9 mouse cellular contexts compared by ENCODE assay signal in genomic region chr13:41220304-41220834, GRCm38 (mm10). TPM values are rescaled to one million over a fixed set of nuclear protein-coding genes. Genes with fewer than 3 reads are reported as not detected.
A peak's percentile ranks its signal among the peaks of the same experiment; 100 is the strongest.
DNase-seq lines count a peak whose midpoint lies in the region; ATAC-seq and TF ChIP-seq lines count a peak whose summit lies in the region.
"Had no signal": no experiment of that assay in that cellular context is flagged by ENCODE, and none has a peak within 500 bp of the region (broad histone marks: within the 10 kb centered on the region; RNA-seq: fewer than 3 reads in every experiment).

Gene Elovl2 (minus strand): TSS chr13:41220405.

- peak; percentile 92 for ATAC-seq in forebrain, embryonic 16.5 days

- H3K27me3 ChIP-seq in forebrain, embryonic 16.5 days (replicated peaks; ENCODE audit: control insufficient read depth, insufficient read depth, low read length), result no peaks in the 10 kb centered on the region

- H3K27ac ChIP-seq in forebrain, embryonic 16.5 days (ENCODE audit: low read length), result peak within 1 kb of the TSS; percentile 56
- H3K27ac ChIP-seq in olfactory bulb, adult 2 months (ENCODE audit: insufficient read depth, low read depth, low read length), result no peak within 1 kb of the TSS

- H3K4me1 ChIP-seq in forebrain, embryonic 16.5 days (replicated peaks; ENCODE audit: control insufficient read depth, insufficient read depth, low read length), result peaks cover 8% of the 10 kb centered on the region
- no peaks in the 10 kb centered on the region for H3K4me1 ChIP-seq in lung, adult 2 months (ENCODE audit: control insufficient read depth, insufficient read depth, low read length)
- peaks cover 4% of the 10 kb centered on the region; the same call in 1 of the 2 replicates for H3K4me1 ChIP-seq in olfactory bulb, adult 2 months (ENCODE audit: control insufficient read depth, insufficient read depth, low read length)

- under 1% methylated on average over 61 of the region's 77 CpGs for WGBS in forebrain, embryonic 16.5 days
- WGBS in lung, adult 2 months, result 3% methylated on average over 62 of the region's 77 CpGs
- WGBS in olfactory bulb, adult 2 months, result 2% methylated on average over 76 of the region's 77 CpGs

- intact Hi-C loops in heart, postnatal 14 days (cut with DNase I), result no loop called here

- peak within 1 kb of the TSS; percentile 76 for H3K9ac ChIP-seq in forebrain, embryonic 16.5 days (replicated peaks; ENCODE audit: low read depth, low read length)

- peak within 1 kb of the TSS; percentile 56 for H3K4me2 ChIP-seq in forebrain, embryonic 16.5 days (ENCODE audit: low read length)

- no peak for TF ChIP-seq POLR2A in lung, adult 2 months (IDR thresholded peaks at IDR 0.05; ENCODE audit: borderline replicate concordance, extremely low read depth, low read depth, low read length)
- TF ChIP-seq POLR2A in olfactory bulb, adult 2 months (IDR thresholded peaks at IDR 0.05; ENCODE audit: insufficient read depth, low read depth, low read length), result 0 out of 2 replicates have a peak, but pooled peaks have one; percentile 17

- peaks cover 5% of the 10 kb centered on the region for H3K9me3 ChIP-seq in forebrain, embryonic 16.5 days (ENCODE audit: control insufficient read depth, low read length)

- DNase-seq in CD8-positive naive resting alpha-beta T cell, adult 2 months (ENCODE audit: low read depth in 2 of 2, low spot score in 2 of 2), result peak; percentile 32
- DNase-seq in c-Kit-positive CD71-positive TER-119-negative erythroid progenitor cells, embryonic 14.5 days (ENCODE audit: low read depth), result peak; percentile 22
- DNase-seq in heart, postnatal 14 days, result peak; percentile 80 to 86
- peak; percentile 87 to 92 for DNase-seq in kidney, postnatal 4 days
- DNase-seq in lung, adult 2 months, result peak; percentile 48
- DNase-seq in thymus, adult 18-20 months, result peak; percentile 42 to 53

- no peak for TF ChIP-seq CTCF in lung, adult 2 months (IDR thresholded peaks at IDR 0.05; ENCODE audit: insufficient read depth, low read length)
- peak; percentile 90 for TF ChIP-seq CTCF in olfactory bulb, adult 2 months (IDR thresholded peaks at IDR 0.05; ENCODE audit: insufficient read depth, low read depth, low read length)

- H3K36me3 ChIP-seq in forebrain, embryonic 16.5 days (ENCODE audit: control insufficient read depth, insufficient read depth), result no peaks in the 10 kb centered on the region

- peak within 1 kb of the TSS; percentile 78 for H3K4me3 ChIP-seq in forebrain, embryonic 16.5 days (replicated peaks; ENCODE audit: low read length)
- peak within 1 kb of the TSS; percentile 36 for H3K4me3 ChIP-seq in lung, adult 2 months (replicated peaks; ENCODE audit: extremely low read depth, low read depth, low read length)
- peak within 1 kb of the TSS; percentile 87 for H3K4me3 ChIP-seq in olfactory bulb, adult 2 months (ENCODE audit: insufficient read depth, low read depth, low read length)

RNA-seq across cellular contexts. Expression of gene Elovl2, which starts in this region (rescaled TPM):
- 51.4 and 58.3 TPM in 2 replicates for polyA plus RNA-seq in forebrain, embryonic 16.5 days (2015; fragmentation: Nextera tagmentation; extraction: Ambion mirVana)
- total RNA-seq in heart, postnatal 14 days (2021), result under 1 TPM; 0.19 to 0.37 TPM
- polyA plus RNA-seq in lung, adult 2 months (2012; rRNA removed), result 0.03 and 0.08 TPM in 2 replicates
- not detected in 2 replicates for polyA plus RNA-seq in olfactory bulb, adult 2 months (2012; ENCODE audit: insufficient read depth, insufficient read length, low replicate concordance, missing spikeins)
- total RNA-seq: MEL had no signal

Comparison
In these comparisons a context has a peak if more than half of its experiments do, and no peak if none do; other contexts are left out.
1. RNA of gene Elovl2 (polyA plus RNA-seq): 51.4 to 58.3 TPM in forebrain, embryonic 16.5 days; 0.03 to 0.08 TPM in lung, adult 2 months and not detected in olfactory bulb, adult 2 months; every median in the first group is over 10 times any median in the second.
2. Peak in DNase-seq in heart, postnatal 14 days; RNA of the gene not detected or under 1 TPM.
3. Peak in DNase-seq and H3K4me3 ChIP-seq in lung, adult 2 months; RNA of the gene not detected or under 1 TPM.
4. DNase-seq: peak in every context shown above with its lines; median percentile 90 in kidney, postnatal 4 days; 83 in heart, postnatal 14 days; 48 in lung, adult 2 months; 48 in thymus, adult 18-20 months; 32 in CD8-positive naive resting alpha-beta T cell, adult 2 months; 22 in c-Kit-positive CD71-positive TER-119-negative erythroid progenitor cells, embryonic 14.5 days.
5. H3K4me3 ChIP-seq: peak in every context shown above with its lines; median percentile 87 in olfactory bulb, adult 2 months; 78 in forebrain, embryonic 16.5 days; 36 in lung, adult 2 months.